Mouse (Mus musculus): Measurements from ENCODE around the gene Rag1.

The Rag1 gene

GRCm38 (mm10) chr2:101649114-101649671 is at the start of gene Rag1, which contains the start of gene B230118H07Rik:
Gene Rag1, minus strand, starts transcription at chr2:101649501.
Gene B230118H07Rik, minus strand, starts transcription at chr2:101649532.
- peak; percentile 81 to 90 for DNase-seq

- no peak for DNase-seq
Observed at GRCm38 (mm10) chr2:101695584-101695983, 46.3 kb upstream of the Rag1 start.

- DNase-seq, result no peak
Observed at GRCm38 (mm10) chr2:101693577-101694215, 44.4 kb upstream of the Rag1 start.

DNA sequence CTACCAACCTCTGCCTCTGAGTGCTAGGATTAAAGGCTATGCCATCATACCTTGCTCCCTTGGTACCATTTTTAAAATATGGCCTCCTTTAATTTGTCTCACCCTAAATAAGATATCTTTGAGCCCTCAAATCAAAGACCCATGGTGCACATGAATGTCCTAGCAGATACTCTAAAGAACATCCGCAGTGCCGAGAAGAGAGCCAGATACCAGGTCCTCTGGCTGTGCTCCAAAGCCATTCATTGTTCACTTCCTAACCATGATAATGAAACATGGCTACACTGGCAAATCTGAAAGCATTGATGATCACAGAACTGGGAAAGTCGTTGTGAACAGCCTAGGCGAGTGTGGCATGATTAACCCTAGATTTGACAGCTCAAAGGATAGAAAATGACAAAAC is 43.7 kb upstream of the Rag1 start:
- no peak for DNase-seq

GRCm38 (mm10) chr2:101690252-101690827 is 41.0 kb upstream of the Rag1 start:
- no peak for DNase-seq

GRCm38 (mm10) chr2:101688011-101688410 is 38.7 kb upstream of the Rag1 start:
- no peak for DNase-seq

DNA sequence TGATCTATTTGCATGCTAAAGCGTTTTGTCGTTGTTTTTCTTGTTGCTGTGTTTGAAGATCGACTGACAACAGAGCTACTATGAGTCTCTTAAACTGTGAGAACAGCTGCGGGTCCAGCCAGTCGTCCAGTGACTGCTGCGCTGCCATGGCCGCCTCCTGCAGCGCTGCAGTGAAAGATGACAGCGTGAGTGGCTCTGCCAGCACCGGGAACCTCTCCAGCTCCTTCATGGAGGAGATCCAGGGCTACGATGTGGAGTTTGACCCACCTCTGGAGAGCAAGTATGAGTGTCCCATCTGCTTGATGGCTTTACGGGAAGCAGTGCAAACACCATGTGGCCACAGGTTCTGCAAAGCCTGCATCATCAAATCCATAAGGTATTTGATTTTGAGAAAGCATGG is 35.1 kb upstream of the Rag1 start:
- no peak for DNase-seq

GRCm38 (mm10) chr2:101679164-101679784 is 30.0 kb upstream of the Rag1 start:
- no peak for DNase-seq

DNA sequence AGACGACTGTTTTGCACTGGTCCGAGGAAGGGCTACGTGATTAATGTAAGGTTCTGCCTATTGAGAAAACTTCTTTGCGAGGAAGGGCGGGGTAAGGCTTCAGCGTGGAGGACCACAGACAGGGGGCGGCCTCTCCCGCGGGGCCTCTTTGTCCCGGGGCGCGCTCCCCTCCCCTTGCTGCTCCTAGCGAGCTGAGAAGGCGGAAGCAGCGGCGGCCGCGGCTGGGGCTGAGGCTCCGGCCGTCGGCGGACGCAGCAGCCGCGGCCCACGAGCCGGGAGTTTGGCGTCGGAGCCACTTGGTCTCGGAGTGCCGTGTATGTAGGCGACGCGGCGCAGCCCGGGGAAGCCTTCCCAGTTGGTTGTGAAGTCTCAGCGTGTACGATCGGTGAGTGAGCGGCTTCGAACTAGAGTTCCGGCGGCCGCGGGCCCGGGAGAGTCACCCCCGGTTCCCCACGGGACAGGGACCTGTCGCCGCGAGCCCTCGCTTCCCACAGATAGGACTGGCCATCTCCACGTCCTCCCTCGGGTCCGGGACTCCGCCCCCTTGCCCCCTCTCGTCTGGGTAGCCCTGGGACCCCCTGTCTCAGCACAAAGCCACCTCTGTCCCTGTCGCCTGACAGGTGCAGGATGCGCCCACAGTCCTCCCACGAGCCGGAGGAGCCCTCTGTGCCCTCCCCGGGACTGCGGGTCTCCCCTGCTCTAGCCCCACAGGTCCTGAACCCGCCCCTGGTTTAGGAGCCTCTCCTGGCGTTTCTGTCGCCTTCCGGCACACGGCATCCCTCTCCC is 29.1 kb upstream of the Rag1 start, which contains the start of gene Traf6:
Gene Traf6, plus strand, starts transcription at position 194 of the 786 bp plus-strand sequence.
- peak; percentile 76 to 77 for DNase-seq

GRCm38 (mm10) chr2:101673547-101673946 is 24.2 kb upstream of the Rag1 start:
- no peak for DNase-seq

DNA sequence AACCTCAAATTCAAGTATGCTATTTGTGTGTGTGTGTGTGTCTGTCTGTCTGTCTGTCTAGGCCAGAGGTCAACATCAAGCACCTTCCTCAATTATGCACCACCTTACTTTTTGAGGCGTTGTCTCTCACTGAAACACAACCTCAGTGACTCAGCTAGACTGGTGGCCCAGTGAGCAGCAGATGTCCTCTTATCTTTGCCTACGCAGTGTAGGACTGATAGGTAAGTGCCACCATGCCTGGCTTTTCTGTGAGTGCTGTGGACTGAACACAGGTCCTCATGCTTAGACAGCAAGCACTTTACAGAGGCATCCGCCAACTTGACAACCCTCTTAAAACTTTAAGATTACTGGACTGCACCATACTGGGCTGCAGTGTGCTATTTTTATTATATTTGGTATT is 19.4 kb upstream of the Rag1 start:
- no peak for DNase-seq

GRCm38 (mm10) chr2:101665703-101666092 is 16.4 kb upstream of the Rag1 start:
- DNase-seq, result no peak

DNA sequence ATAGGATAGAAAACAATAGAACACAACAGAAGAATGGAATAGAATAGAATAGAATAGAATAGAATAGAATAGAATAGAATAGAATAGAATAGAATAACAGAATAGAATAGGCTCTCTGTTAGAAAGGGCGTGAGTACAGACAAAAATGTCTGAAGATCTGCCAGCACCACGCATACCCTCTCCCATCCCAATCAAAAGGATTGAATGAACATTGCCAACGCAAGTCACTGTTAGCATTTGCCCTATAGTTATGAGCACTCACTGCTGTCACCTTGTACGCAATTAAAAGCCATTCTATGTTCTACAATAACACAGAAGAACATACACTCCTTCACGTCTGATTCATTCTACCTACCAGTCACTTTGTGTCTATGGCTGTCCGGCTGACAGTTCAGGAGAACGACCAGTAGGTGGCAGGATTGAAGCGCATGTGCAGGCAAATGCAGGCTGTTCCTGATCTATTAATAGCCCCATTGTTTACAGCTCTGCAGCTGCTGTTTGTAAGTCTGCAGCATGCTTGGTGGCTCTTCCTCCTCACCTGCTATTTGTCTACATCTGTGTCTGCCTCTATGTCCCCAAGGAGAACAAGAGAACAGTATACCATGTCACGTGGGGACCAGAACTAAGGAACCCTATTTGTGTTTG is 15.9 kb upstream of the Rag1 start:
- DNase-seq, result peak; percentile 54 to 55

- DNase-seq, result no peak
Observed at GRCm38 (mm10) chr2:101660536-101660935, 11.2 kb upstream of the Rag1 start.

GRCm38 (mm10) chr2:101652921-101653597 is 3.8 kb upstream of the Rag1 start:
- DNase-seq, result peak; percentile 55 to 64

- no peak for DNase-seq
Observed at GRCm38 (mm10) chr2:101652204-101652920, 3.1 kb upstream of the Rag1 start.

GRCm38 (mm10) chr2:101650446-101650845 is 1.1 kb upstream of the Rag1 start:
- DNase-seq, result peak in 1 of 2 experiments; percentile 53

- DNase-seq, result no peak
Observed at GRCm38 (mm10) chr2:101648361-101648760, 940 bp downstream of the Rag1 start.

DNA sequence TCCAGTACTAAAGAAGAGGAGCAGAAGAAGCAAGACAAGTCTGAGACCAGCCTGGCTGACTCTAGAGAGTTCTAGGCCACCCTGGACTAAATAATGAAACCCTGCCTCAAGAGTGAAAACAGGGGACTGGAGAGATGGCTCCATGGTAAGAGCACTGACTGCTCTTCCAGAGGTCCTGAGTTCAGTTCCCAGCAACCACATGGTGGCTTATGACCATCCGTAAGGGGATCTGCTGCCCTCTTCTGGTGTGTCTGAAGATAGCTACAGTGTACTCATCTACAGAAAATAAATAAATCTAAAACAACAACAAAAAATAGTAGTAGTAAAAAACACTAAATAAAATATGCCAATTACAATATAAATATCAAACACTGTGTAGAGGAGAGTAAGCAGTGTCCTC is 3.5 kb downstream of the Rag1 start:
- no peak for DNase-seq

DNA sequence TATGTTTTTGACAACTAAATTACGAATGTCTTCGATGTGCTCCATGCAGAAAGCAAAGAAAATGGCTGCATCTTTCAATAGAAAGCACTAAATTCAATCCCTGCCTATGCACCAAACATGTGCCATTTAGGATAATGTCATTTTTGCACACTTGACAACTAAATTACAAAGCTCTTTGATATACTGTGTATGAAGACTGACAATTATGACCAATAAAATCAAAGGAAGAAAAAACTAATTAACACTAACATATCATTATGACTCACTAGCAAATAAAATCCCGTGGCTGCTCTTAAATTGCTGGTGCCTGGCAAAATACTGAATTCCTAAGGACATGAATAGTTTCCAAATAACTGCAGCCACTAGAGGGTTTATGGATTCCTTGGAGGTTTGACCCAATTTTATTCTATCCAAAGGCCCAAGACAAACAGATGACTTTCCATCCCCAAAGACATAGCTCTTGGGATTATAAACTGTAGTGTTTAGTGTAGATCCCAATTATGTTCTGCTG is 9.4 kb downstream of the Rag1 start:
- DNase-seq, result no peak

Data from thymus, adult 18-20 months (tissue).